Mouse (Mus musculus) midbrain, embryonic 14.5 days (tissue): ENCODE measurements at regions not wholly inside any gene's neighbourhood (a gene's known extent, or its start where the extent isn't known, plus 50 kb on each side); places are given as distances from the start of the nearest gene placed in this dataset.
A peak's percentile ranks its signal among the peaks of the same experiment; 100 is the strongest.

Experiments used
- ATAC-seq: fragments of 200-750 bp; cut with Nextera tagmentation; 2 replicates; pipeline ENCODE4 v1.8.0; 2017; ENCODE audit warnings: moderate number of reproducible peaks, moderate library complexity; ENCODE audit not compliant: low FRiP score, low TSS enrichment
- DNase-seq: peaks from one replicate; pipeline ENCODE4 v3.0.0-alpha.2; 2015
- H3K27ac ChIP-seq: fragments of 300-500 bp; sonication (generic); replicated peaks from 2 replicates; pipeline ENCODE4 v1.5.1; 2014; ENCODE audit warnings: mild to moderate bottlenecking, low read depth, low read length, moderate library complexity
- H3K27me3 ChIP-seq: fragments of 300-500 bp; sonication (generic); 2 replicates; pipeline ENCODE4 v1.6.1; 2014; ENCODE audit warnings: low read length, control low read depth, mixed read lengths; ENCODE audit not compliant: control insufficient read depth, insufficient read depth
- H3K36me3 ChIP-seq: fragments of 300-500 bp; sonication (generic); 2 replicates; pipeline ENCODE4 v1.6.1; 2014; ENCODE audit warnings: low read length, control low read depth; ENCODE audit not compliant: control insufficient read depth, insufficient read depth
- H3K4me1 ChIP-seq: fragments of 300-500 bp; sonication (generic); 2 replicates; pipeline ENCODE4 v1.6.1; 2014; ENCODE audit warnings: mild to moderate bottlenecking, antibody characterized with exemption, low read length, control low read depth; ENCODE audit not compliant: control insufficient read depth, insufficient read depth
- H3K4me2 ChIP-seq: fragments of 300-500 bp; sonication (generic); 2 replicates; pipeline ENCODE4 v1.6.1; 2014; ENCODE audit warnings: mild to moderate bottlenecking, low read length, moderate library complexity
- H3K4me3 ChIP-seq: fragments of 300-500 bp; sonication (generic); replicated peaks from 2 replicates; pipeline ENCODE4 v1.5.1; 2014; ENCODE audit warnings: low read depth, low read length
- H3K9ac ChIP-seq: fragments of 300-500 bp; sonication (generic); replicated peaks from 2 replicates; pipeline ENCODE4 v1.6.1; 2014; ENCODE audit warnings: mild to moderate bottlenecking, low read length, moderate library complexity
- H3K9me3 ChIP-seq: fragments of 300-500 bp; sonication (generic); 2 replicates; pipeline ENCODE4 v1.6.1; 2016; ENCODE audit warnings: low read length, control low read depth, mixed read lengths; ENCODE audit not compliant: control insufficient read depth
- WGBS: fragments of 180-500 bp; shearing (Covaris S2); extraction: QIAGEN DNeasy Blood & Tissue Kit; methylation state at CpG from one replicate; pipeline ENCODE4 v1.1.7; 2014; 5-methylcytosine and 5-hydroxymethylcytosine counted together

DNA sequence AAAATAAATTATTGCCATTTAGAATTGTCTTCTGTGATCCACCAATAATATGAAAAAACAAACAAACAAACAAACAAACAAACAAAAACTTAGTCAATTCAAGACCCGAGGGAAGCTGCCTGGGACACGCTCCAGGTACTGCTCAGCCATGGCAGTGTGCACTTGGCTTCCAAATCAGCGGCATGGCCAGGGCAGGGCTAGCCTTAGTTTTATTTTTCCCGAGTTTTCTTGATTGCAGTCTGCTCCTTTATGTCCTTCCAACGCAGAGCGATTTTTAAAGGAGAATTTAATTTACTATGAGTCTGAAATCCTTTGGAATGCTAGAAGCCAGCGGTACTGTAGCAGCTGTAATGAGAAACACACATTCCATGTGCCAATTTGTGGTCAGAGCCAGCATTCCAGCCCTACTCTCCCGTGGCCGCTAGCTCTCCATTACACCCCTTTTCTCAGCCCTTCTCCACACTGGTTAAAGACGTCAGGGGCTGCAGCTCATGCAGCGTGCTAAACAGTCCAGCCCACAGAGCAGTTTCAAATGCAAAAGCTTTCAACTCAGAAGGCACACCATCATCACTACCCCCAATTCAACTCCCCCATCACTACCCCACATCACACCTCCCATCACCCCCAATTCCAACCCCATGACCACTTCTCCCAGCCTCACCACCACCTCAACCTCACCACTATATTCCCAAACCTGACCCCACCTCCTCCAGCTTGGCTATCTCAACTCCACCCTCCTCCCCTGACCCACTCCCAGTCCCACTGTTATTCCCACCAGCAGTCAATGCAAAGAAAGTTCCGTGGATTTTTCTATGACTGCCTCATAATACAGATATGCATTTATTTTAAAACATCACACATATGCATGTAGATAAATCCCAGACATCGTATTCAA lies 187.9 kb upstream of the Gas1 start:
- ATAC-seq (no peak), DNase-seq (peak; percentile 6)
- Histone ChIP-seq H3K27ac (no peak overlapping the region), H3K9ac (no peak overlapping the region), H3K9me3 (no peaks in the 10 kb centered on the region), H3K4me3 (no peak overlapping the region), H3K36me3 (no peaks in the 10 kb centered on the region), H3K4me1 (no peaks in the 10 kb centered on the region), H3K4me2 (no peak overlapping the region), H3K27me3 (no peaks in the 10 kb centered on the region)
- WGBS = 71% methylated on average over 13 of the region's 13 CpGs

DNA sequence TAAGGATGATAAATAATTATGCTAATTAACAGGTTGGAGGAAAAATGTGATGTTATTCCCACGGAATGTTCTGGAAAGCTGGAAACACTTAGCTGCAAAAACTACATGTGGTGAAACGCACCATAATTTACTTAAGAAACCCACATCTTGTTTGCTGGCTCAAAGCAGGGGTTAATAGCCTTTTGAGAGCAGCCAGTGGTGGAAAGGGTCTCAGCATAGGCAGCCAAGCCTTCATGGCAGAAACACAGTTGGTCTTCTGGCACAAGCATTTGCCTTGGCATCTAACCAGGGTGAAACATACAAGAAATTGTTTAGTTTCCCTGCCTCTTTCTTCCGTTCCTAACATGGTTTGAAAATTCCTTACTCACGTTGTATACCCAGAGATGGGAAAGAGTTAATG lies 192.1 kb upstream of the Gas1 start:
- 88% methylated on average over 4 of the region's 4 CpGs for WGBS
- no peak for DNase-seq
- H3K9me3 ChIP-seq = no peaks in the 10 kb centered on the region

DNA sequence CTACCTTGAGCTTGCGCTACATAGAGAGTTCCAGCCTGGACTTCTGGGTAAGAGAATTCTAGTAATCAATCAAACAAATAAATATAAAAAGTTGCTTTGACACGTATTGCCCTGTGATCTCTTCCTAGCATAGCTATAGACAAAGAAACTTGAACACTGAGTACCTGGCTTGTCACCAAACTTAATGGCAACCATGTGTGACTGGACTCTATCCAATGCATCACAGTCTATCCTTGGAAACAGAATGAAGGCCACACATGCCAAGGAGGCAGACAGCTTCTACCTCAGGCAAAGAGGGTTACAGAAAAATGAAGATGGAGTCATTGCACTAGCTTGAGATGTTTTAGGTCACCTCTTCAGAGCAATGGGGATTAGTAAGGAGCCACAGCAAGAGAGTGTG lies 194.5 kb upstream of the Gas1 start:
- ATAC-seq (no peak), DNase-seq (no peak)
- Histone ChIP-seq H3K27ac (no peak overlapping the region), H3K4me1 (no peaks in the 10 kb centered on the region), H3K4me3 (no peak overlapping the region), H3K9ac (no peak overlapping the region), H3K9me3 (no peaks in the 10 kb centered on the region), H3K27me3 (no peaks in the 10 kb centered on the region), H3K4me2 (no peak overlapping the region), H3K36me3 (no peaks in the 10 kb centered on the region)
- WGBS = 91% methylated on average over 2 of the region's 2 CpGs

More for the DNA sequence above, 192.1 kb upstream of the Gas1 start:
- Histone ChIP-seq H3K27me3 (no peaks in the 10 kb centered on the region), H3K4me2 (no peak overlapping the region), H3K27ac (no peak overlapping the region), H3K4me1 (no peaks in the 10 kb centered on the region), H3K4me3 (no peak overlapping the region), H3K9ac (no peak overlapping the region), H3K36me3 (no peaks in the 10 kb centered on the region)
- ATAC-seq = no peak

DNA sequence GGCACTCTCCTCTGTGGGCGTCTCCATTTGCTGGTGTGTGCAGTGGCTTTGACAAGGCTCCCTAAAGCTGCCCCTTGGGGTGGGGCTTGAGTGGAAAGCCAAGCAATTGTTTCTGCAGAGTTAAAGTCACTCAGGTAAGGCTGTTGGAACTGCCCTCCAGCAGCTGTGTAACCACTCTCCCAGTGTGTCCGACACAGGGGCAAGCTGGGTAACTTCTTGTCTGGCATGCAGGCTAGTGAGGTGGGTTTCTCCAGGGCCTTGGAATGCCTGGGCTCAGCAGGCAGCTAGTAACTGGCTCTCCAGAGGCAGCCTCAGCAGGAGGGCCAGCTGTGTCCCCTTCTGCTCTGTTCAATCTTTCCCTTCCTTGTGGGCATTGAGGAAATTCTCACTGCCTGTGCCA lies 199.5 kb upstream of the Gas1 start:
- Histone ChIP-seq H3K27ac (no peak overlapping the region), H3K4me1 (no peaks in the 10 kb centered on the region), H3K4me3 (no peak overlapping the region), H3K9ac (no peak overlapping the region), H3K27me3 (no peaks in the 10 kb centered on the region), H3K4me2 (no peak overlapping the region), H3K9me3 (no peaks in the 10 kb centered on the region), H3K36me3 (no peaks in the 10 kb centered on the region)
- DNase-seq = no peak
- 58% methylated on average over 2 of the region's 2 CpGs for WGBS
- no peak for ATAC-seq

DNA sequence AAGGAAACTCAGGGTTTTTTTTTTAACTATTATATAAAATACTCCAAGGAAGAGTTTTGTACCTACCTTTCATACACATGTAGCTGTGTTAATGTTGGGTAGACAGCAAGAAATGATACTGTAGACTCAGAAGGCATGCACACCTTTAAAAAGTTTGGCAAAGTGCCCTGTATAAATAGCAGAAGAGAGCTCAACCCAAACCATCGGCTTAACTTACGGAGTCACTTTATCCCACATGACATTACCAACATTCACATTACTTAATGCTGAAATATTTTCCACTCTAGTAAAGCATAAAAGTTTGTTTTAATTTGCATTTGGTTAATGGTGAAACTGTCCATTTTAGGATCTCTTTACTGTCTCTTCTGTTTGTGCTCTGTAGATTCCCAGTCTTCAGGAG lies 205.7 kb upstream of the Gas1 start:
- Histone ChIP-seq H3K4me2 (no peak overlapping the region), H3K27ac (no peak overlapping the region), H3K9me3 (no peaks in the 10 kb centered on the region), H3K4me3 (no peak overlapping the region), H3K36me3 (no peaks in the 10 kb centered on the region), H3K9ac (no peak overlapping the region), H3K27me3 (no peaks in the 10 kb centered on the region), H3K4me1 (no peaks in the 10 kb centered on the region)
- 93% methylated on average over 2 of the region's 2 CpGs for WGBS
- ATAC-seq = no peak
- no peak for DNase-seq

DNA sequence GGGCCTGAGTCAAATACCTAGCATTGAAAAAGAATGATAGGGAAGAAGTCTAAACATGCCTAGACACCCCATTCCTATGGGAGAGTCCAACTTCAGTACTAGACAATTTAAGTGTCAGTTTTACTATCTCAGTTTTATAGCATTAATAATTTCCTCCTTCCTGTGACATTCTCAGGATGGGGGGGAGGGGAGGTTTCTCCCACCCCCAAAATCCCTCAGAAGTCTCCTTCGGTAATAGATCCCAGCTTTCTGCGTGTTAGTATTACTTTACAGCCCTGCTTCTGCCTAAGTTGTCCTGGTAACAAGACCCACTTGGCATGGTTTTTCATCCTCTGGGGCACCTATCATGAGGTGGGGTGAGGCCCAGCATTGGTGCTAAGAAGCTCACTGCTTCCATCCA lies 202.9 kb upstream of the Dapk1 start:
- no peak for DNase-seq
- H3K9me3 ChIP-seq = no peaks in the 10 kb centered on the region

DNA sequence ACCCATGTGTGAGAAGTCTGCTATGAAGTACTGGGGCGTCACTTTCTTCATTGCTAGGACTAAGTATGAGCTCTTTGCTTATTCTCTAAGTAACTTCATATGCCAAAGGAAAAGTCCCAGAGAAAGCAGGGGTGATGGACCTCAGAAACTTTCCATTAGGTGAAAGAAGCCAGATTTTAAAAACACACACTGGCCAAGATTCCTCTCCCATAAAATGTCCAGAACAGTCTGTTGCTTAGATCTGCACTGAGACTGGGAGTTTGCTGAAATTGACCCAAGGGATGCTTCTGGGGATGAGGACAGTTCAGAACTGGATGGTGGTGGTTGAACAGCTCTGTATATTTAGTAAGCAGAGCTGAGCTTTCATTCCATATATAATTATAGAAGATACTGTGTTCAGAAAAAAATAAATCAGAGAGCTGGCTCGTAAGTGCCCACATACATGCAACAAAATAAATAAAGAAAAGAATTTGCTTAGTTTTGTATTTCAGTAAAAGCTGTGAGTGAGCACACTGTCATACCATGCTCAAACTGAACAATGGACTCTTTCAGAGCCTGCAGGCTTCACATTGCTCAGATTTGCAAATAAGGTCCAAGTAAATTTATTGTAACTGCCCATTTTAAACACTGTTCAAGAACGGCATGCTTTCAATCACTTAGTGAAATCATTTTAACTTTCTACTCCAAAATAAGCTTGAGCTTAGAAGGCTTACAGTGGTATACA lies 200.8 kb upstream of the Dapk1 start:
- Histone ChIP-seq H3K9me3 (no peaks in the 10 kb centered on the region), H3K4me3 (no peak overlapping the region), H3K9ac (no peak overlapping the region), H3K4me1 (no peaks in the 10 kb centered on the region), H3K27me3 (no peaks in the 10 kb centered on the region), H3K27ac (no peak overlapping the region), H3K36me3 (no peaks in the 10 kb centered on the region), H3K4me2 (no peak overlapping the region)
- ATAC-seq (no peak), DNase-seq (no peak)
- WGBS = 86% methylated on average over 3 of the region's 3 CpGs

More for the DNA sequence above, 202.9 kb upstream of the Dapk1 start:
- H3K36me3 ChIP-seq = no peaks in the 10 kb centered on the region
- no peaks in the 10 kb centered on the region for H3K27me3 ChIP-seq
- no peak for ATAC-seq
- H3K4me1 ChIP-seq = no peaks in the 10 kb centered on the region
- no peak overlapping the region for H3K27ac ChIP-seq
- no peak overlapping the region for H3K9ac ChIP-seq
- no peak overlapping the region for H3K4me2 ChIP-seq
- no peak overlapping the region for H3K4me3 ChIP-seq
- 97% methylated on average over 2 of the region's 2 CpGs for WGBS

DNA sequence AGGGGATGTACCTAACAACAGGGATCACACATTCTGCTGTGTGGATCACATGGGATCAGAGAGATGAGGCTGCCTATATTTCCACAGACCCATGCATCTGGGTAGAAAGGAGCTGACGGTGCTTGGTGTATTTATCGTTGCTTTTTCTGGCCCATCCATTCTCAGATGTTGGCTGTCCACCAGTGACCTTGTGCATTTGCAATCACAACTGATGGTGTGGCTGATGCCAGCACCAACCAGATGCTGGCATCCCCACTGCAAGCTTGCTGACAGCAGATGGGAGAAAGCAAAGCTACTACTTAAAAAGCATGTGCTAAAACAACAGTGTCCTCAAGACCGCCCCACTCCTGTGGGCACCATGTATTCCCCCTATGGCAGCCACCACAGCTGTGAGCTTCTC lies 198.3 kb upstream of the Dapk1 start:
- Histone ChIP-seq H3K4me2 (no peak overlapping the region), H3K4me1 (no peaks in the 10 kb centered on the region), H3K4me3 (no peak overlapping the region), H3K27ac (no peak overlapping the region), H3K36me3 (no peaks in the 10 kb centered on the region), H3K9ac (no peak overlapping the region), H3K9me3 (no peaks in the 10 kb centered on the region), H3K27me3 (no peaks in the 10 kb centered on the region)
- no peak for DNase-seq
- no peak for ATAC-seq
- 99% methylated on average over 3 of the region's 3 CpGs for WGBS

DNA sequence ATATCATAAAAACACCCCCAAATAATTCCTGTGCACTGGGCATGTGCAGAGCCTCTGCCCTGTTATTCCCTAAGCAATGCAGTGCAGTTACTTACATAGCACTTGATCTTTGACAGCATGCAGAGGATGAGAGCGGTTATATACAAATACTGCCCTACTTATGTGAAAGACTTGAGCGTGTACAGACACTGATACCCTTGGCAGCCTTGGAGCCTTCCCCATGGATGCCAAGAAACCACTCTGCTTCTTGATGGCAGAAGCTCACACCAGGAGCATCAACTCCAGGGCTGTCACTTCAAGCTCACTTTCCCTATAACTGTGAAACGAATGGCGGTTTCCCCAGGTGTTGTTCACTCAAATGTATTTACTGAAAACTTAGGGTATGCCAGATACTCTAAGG lies 194.4 kb upstream of the Dapk1 start:
- H3K4me3 ChIP-seq = no peak overlapping the region
- H3K36me3 ChIP-seq = no peaks in the 10 kb centered on the region
- no peaks in the 10 kb centered on the region for H3K4me1 ChIP-seq
- 93% methylated on average over 4 of the region's 4 CpGs for WGBS
- ATAC-seq = no peak
- no peaks in the 10 kb centered on the region for H3K9me3 ChIP-seq
- H3K27me3 ChIP-seq = no peaks in the 10 kb centered on the region
- no peak for DNase-seq
- no peak overlapping the region for H3K4me2 ChIP-seq
- H3K9ac ChIP-seq = no peak overlapping the region
- H3K27ac ChIP-seq = no peak overlapping the region
